Mouse (Mus musculus) spleen, adult 2 months (tissue): ENCODE data around the gene Nhlrc2.

Source experiments
- CTCF ChIP-seq: fragments of 200-500 bp; IDR thresholded peaks from 2 replicates; pipeline ENCODE4 v1.5.1; 2011; ENCODE audit warnings: mild to moderate bottlenecking, inconsistent platforms; ENCODE audit not compliant: insufficient read depth, insufficient read length, insufficient replicate concordance; ENCODE audit errors: extremely low read depth
- POLR2A ChIP-seq: fragments of 200-500 bp; IDR thresholded peaks from 2 replicates; pipeline ENCODE4 v1.6.1; 2011; ENCODE audit warnings: low read depth, low read length, inconsistent platforms

DNA sequence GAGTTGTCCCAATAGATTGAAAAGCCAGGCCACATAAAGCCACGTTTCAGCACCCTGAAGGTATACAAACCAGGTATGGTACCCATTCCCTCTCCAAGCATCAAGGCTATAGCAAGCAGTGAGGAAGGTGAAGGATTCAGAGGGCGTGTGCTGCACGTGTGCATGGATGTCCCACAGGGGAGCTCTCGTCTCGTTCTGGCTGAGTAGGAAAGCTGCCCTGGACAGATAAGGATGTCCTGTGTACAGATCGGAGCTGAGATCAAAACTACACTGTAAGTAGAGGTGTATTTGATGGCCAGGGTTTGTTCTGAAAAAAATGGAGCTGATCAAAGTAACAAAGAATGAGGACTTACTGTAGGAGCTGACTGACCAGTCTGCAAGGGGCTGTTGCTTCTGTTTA lies 18.9 kb downstream of the Nhlrc2 start:
- TF ChIP-seq POLR2A = no peak
- TF ChIP-seq CTCF = no peak
